Mouse (Mus musculus): ENCODE measurements around the gene Arhgdib. TPM values are rescaled to one million over a fixed set of nuclear protein-coding genes. Genes with fewer than 3 reads are reported as not detected.
"Not testable (repeated sequence)": the region's sequence is repeated elsewhere in the genome, so short reads cannot be mapped to it uniquely, and the experiment has no call there.

The Arhgdib gene
- total RNA-seq, 2 experiments from 2014 or later: 335 to 1,226 TPM

DNA sequence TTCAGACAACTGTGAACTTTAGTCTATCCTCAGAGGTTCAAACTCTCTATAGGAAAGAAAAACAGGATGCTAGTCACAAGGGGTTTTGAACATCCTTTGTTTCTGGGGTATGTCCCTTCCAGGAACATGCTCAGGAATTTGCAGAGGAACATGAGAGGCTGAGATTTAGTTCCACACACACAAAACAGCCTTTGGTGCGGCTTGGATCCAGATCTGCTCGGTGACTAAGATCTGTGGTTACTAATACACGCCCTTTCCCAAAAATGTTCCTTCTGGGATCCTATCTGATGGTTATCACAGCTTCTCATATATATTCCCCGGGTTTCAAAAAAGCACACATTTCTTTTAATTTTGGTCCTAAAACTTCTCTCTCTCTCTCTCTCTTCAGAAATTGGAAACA, 43.9 kb downstream of the Arhgdib start:
- no peak for ATAC-seq (replicated peaks; ENCODE audit: low FRiP score, poor library complexity, severe bottlenecking)

- ATAC-seq (replicated peaks; ENCODE audit: low FRiP score, poor library complexity, severe bottlenecking): no peak
Observed at GRCm38 (mm10) chr6:136894532-136895339, 47.0 kb downstream of the Arhgdib start.

DNA sequence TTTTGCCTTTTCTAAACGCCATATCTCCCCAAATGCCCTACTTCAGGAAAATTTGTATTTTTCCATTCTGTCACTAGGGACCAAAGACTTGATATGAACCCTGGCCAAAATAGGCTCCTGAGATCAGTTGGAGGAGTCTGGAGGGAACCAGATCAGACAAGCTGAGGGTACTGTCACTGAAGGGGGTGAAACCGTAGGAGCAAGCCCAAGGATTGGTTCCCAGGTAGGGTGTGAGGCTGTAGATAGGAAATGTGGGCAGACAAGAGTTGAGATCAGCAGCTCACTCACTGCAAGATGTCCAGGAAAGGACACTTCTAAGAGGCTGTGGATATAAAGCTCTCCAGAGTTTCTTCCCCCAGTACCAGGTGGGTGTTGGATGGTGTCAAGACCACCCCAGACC, 49.7 kb downstream of the Arhgdib start:
- ATAC-seq (replicated peaks; ENCODE audit: low FRiP score, poor library complexity, severe bottlenecking): no peak

DNA sequence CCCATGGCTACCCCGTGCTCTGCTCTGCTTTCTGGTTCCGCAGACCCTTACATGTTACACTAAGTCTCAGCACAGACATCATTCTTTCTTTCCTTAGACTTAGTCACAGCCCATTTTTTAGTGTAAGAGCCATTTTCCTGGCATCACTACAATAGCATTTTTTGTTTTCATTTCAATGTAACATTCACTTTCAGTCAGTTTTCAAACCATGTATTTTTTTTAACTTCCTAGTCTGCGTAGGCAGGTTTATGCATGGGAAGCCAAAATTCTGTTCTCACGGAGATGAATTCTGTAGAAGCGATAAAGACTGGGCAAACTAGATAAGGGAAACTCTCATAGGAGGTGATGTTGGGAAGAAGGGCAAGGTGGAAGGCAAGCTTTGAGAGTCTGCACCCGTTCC, 52.1 kb downstream of the Arhgdib start:
- ATAC-seq (replicated peaks; ENCODE audit: low FRiP score, poor library complexity, severe bottlenecking): no peak

DNA sequence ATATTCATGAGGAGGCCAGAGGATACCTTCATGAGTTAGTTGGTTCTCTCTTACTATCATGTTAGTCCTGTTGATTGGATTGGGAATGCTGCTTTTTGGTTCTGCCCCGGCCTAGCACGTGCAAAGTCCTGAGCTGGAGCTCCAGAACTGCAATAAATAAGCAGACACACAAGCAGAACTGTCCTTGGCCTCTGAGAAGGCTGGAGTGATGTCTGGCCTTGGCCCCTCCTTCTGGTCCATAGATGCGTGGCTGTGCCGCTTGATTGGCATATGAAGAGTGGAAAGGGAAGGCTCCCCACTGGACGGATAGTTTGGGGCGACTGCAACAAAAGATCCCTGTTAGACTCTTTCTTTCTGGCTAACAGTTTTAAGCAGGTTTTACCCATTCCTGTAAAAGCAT, 52.6 kb downstream of the Arhgdib start:
- no peak for ATAC-seq (replicated peaks; ENCODE audit: low FRiP score, poor library complexity, severe bottlenecking)

GRCm38 (mm10) chr6:136887854-136888253, 53.8 kb downstream of the Arhgdib start:
- no peak for ATAC-seq (replicated peaks; ENCODE audit: low FRiP score, poor library complexity, severe bottlenecking)

DNA sequence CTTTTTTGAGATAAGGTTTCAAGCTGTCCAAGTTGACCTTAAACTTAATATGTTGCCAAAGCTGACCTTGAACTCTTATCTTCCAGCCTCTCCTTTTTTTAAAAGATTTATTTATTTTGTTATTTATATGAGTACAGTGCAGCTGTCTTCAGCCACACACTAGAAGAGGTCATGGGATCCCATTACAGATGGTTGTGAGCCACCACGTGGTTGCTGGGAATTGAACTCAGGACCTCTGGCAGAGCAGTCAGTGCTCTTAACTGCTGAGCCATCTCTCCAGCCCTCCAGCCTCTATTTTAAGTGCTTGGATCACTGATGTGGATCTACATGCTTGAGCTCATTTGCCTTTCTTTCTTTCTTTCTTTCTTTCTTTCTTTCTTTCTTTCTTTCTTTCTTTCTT, 56.9 kb downstream of the Arhgdib start:
- ATAC-seq (replicated peaks; ENCODE audit: low FRiP score, poor library complexity, severe bottlenecking): not testable (repeated sequence)

DNA sequence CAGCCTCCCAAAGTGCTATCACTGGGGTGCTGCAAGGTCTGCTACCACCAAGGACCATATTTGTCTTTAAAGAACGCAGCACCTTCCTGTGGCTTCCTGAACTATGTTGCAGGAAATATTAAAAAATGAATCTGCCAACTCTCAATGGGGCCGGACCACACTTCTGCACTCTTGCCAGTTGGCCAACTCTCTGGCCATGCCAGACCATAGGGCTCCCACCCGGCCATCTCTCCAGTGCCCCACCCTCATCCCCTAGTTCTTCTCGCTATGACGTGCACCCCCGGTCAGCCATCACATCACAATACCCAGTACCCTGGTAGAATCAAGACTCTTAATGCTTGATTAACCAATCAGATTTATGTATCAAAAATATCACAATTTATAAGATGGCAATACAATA, 57.7 kb downstream of the Arhgdib start:
- ATAC-seq (replicated peaks; ENCODE audit: low FRiP score, poor library complexity, severe bottlenecking): no peak

DNA sequence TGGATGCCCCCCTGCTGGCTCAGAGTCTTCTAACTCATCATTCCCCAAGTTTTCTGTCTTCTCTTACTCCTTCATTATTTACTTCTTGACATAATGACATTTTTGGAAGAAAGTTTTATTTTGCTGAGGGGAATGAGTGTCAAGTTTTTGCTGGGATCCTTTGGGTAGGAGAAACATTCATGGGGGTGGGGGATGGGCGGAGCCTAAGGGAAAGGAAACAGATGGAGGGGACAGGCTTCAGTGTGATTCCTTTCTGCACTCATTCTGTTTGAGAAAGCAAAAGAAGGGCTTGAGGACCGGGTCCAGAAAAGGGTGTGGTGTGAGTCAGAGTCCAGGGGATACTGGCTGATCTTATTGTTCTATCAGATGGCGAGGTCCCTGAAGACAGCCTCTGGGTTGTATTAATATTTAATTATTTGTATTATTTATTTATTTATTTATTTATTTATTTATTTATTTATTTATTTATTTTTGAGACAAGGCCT, 58.2 kb downstream of the Arhgdib start:
- no peak for ATAC-seq (replicated peaks; ENCODE audit: low FRiP score, poor library complexity, severe bottlenecking)

- no peak for ATAC-seq (replicated peaks; ENCODE audit: low FRiP score, poor library complexity, severe bottlenecking)
Observed at GRCm38 (mm10) chr6:136881678-136882077, 60.0 kb downstream of the Arhgdib start.

DNA sequence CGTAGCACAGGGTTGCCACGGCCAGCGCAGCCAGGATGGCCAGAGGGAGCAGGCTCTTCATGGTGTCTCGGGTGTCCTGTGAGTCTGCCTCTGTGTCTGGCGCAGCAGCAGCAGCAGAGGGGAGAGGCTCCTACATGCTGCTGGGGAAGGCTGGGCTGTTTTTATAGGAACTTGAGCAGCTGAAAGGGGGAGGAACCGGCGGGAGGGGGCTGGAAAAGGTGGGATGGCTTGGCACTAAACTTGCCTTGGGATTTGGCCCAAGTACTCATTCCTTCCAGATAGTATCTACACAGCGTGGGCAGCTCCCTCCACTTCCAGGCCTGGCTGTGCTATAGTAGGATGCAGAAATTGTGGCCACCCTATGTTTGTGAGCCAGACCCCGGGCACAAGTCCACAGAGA, 66.0 kb downstream of the Arhgdib start, which contains the start of gene Mgp:
Gene Mgp, minus strand, starts transcription at position 154 of the 400 bp plus-strand sequence.
- ATAC-seq (replicated peaks; ENCODE audit: low FRiP score, poor library complexity, severe bottlenecking): no peak

- ATAC-seq (replicated peaks; ENCODE audit: low FRiP score, poor library complexity, severe bottlenecking): no peak
Observed at GRCm38 (mm10) chr6:136874599-136874998, 67.1 kb downstream of the Arhgdib start.

Other genes with a start within 250 kb of the Arhgdib start
- not detected in 2 replicates for gene Gucy2c, start 160.1 kb downstream of the Arhgdib start, total RNA-seq (2015; ENCODE audit: low replicate concordance)
- gene Gucy2c, start 160.1 kb downstream of the Arhgdib start, total RNA-seq (2017; ENCODE audit: low replicate concordance): not detected in 2 replicates
- 12.3 and 17.7 TPM in 2 replicates for gene Hist4h4, start 137.5 kb downstream of the Arhgdib start, total RNA-seq (2015; ENCODE audit: low replicate concordance)
- 29.4 and 32.5 TPM in 2 replicates for gene Hist4h4, start 137.5 kb downstream of the Arhgdib start, total RNA-seq (2017; ENCODE audit: low replicate concordance)
- gene H2afj, start 133.7 kb downstream of the Arhgdib start, total RNA-seq (2015; ENCODE audit: low replicate concordance): 20.9 and 21.9 TPM in 2 replicates
- gene H2afj, start 133.7 kb downstream of the Arhgdib start, total RNA-seq (2017; ENCODE audit: low replicate concordance): 26.2 and 40.1 TPM in 2 replicates
- 0.38 TPM in 1 of 2 replicates, not detected in the other for gene BC049715, start 114.3 kb downstream of the Arhgdib start, total RNA-seq (2015; ENCODE audit: low replicate concordance)
- 0.34 and 5.3 TPM in 2 replicates for gene BC049715, start 114.3 kb downstream of the Arhgdib start, total RNA-seq (2017; ENCODE audit: low replicate concordance)
- gene Wbp11, start 113.7 kb downstream of the Arhgdib start, total RNA-seq (2015; ENCODE audit: low replicate concordance): 34.2 and 38.2 TPM in 2 replicates
- gene Wbp11, start 113.7 kb downstream of the Arhgdib start, total RNA-seq (2017; ENCODE audit: low replicate concordance): 25.8 and 55.0 TPM in 2 replicates
- 1.9 TPM in 1 of 2 replicates, not detected in the other for gene Smco3, start 106.4 kb downstream of the Arhgdib start, total RNA-seq (2015; ENCODE audit: low replicate concordance)
- 2.1 TPM in 1 of 2 replicates, not detected in the other for gene Smco3, start 106.4 kb downstream of the Arhgdib start, total RNA-seq (2017; ENCODE audit: low replicate concordance)
- 197 and 198 TPM in 2 replicates for gene Art4, start 84.2 kb downstream of the Arhgdib start, total RNA-seq (2015; ENCODE audit: low replicate concordance)
- 348 and 388 TPM in 2 replicates for gene Art4, start 84.2 kb downstream of the Arhgdib start, total RNA-seq (2017; ENCODE audit: low replicate concordance)
- gene Mgp, start 66.1 kb downstream of the Arhgdib start, total RNA-seq (2015; ENCODE audit: low replicate concordance): 1.9 TPM in 1 of 2 replicates, not detected in the other
- 1.9 TPM in 1 of 2 replicates, not detected in the other for gene Mgp, start 66.1 kb downstream of the Arhgdib start, total RNA-seq (2017; ENCODE audit: low replicate concordance)
- not detected in 2 replicates for gene Erp27, start 19.7 kb downstream of the Arhgdib start, total RNA-seq (2015; ENCODE audit: low replicate concordance)
- gene Erp27, start 19.7 kb downstream of the Arhgdib start, total RNA-seq (2017; ENCODE audit: low replicate concordance): 0.34 TPM in 1 of 2 replicates, not detected in the other
- gene Pde6h, start 18.1 kb downstream of the Arhgdib start, total RNA-seq (2015; ENCODE audit: low replicate concordance): not detected in 2 replicates
- gene Pde6h, start 18.1 kb downstream of the Arhgdib start, total RNA-seq (2017; ENCODE audit: low replicate concordance): not detected in 2 replicates
- 0.42 TPM in 1 of 2 replicates, not detected in the other for gene Rerg, start 228.6 kb upstream of the Arhgdib start, total RNA-seq (2015; ENCODE audit: low replicate concordance)
- not detected in 2 replicates for gene Rerg, start 228.6 kb upstream of the Arhgdib start, total RNA-seq (2017; ENCODE audit: low replicate concordance)